Mouse (Mus musculus) cerebellum, postnatal 14 days (tissue): ENCODE results near the gene Olfr790.
A peak's percentile ranks its signal among the peaks of the same experiment; 100 is the strongest.

Experiments used
- DNase-seq, 2 experiments: peaks; one replicate each; pipeline ENCODE4 v3.0.0; 2021; ENCODE audit warnings: mixed read lengths in 2 of 2

Olfr790 gene

GRCm38 (mm10) chr10:129498192-129498591 is at the start of gene Olfr790:
Gene Olfr790, plus strand, starts transcription at chr10:129498492.
- DNase-seq: no peak

- DNase-seq: no peak
Measured at GRCm38 (mm10) chr10:129461562-129461961, 36.7 kb upstream of the Olfr790 start, which contains the start of gene Olfr787. Gene Olfr787, plus strand, starts transcription at chr10:129461862.

- no peak for DNase-seq
Measured at GRCm38 (mm10) chr10:129470698-129471097, 27.6 kb upstream of the Olfr790 start, which contains the start of gene Olfr788. Gene Olfr788, plus strand, starts transcription at chr10:129470998.

GRCm38 (mm10) chr10:129473256-129473655 is 25.0 kb upstream of the Olfr790 start:
- DNase-seq: no peak

GRCm38 (mm10) chr10:129473723-129474122 is 24.6 kb upstream of the Olfr790 start:
- DNase-seq: no peak

- no peak for DNase-seq
Measured at GRCm38 (mm10) chr10:129484452-129484851, 13.8 kb upstream of the Olfr790 start, which contains the start of gene Olfr789. Gene Olfr789, plus strand, starts transcription at chr10:129484752.

- DNase-seq: no peak
Measured at GRCm38 (mm10) chr10:129490101-129490500, 8.2 kb upstream of the Olfr790 start.

- no peak for DNase-seq
Measured at GRCm38 (mm10) chr10:129521492-129521891, 23.2 kb downstream of the Olfr790 start, which contains the start of gene Olfr791. Gene Olfr791, plus strand, starts transcription at chr10:129521792.

GRCm38 (mm10) chr10:129538862-129539261 is 40.6 kb downstream of the Olfr790 start, which contains the start of gene Olfr792:
Gene Olfr792, plus strand, starts transcription at chr10:129539162.
- DNase-seq: no peak

GRCm38 (mm10) chr10:129549354-129549753 is 51.1 kb downstream of the Olfr790 start:
- DNase-seq: peak; percentile 15 to 18
